Mouse (Mus musculus) E14TG2a.4 (cell line): Measurements from ENCODE around the gene Gba.

ENCODE experiments used
- H3K27me3 ChIP-seq: 2 replicates; pipeline ENCODE4 v1.6.1; 2014; ENCODE audit warnings: low read length, control low read depth; ENCODE audit not compliant: insufficient read depth
- H3K36me3 ChIP-seq: 2 replicates; pipeline ENCODE4 v1.6.1; 2014; ENCODE audit warnings: low read length, control low read depth; ENCODE audit not compliant: insufficient read depth
- H3K4me1 ChIP-seq: replicated peaks from 2 replicates; pipeline ENCODE4 v1.6.1; 2014; ENCODE audit warnings: low read depth, low read length, control low read depth
- H3K4me3 ChIP-seq: replicated peaks from 2 replicates; pipeline ENCODE4 v1.5.1; 2014; ENCODE audit warnings: mild to moderate bottlenecking, low read length
- H3K9me3 ChIP-seq: 2 replicates; pipeline ENCODE4 v1.6.1; 2014; ENCODE audit warnings: low read length, control low read depth
- CTCF ChIP-seq: conservative IDR thresholded peaks from 2 replicates; pipeline ENCODE4 v1.5.1; 2014; ENCODE audit warnings: low read length
- NANOG ChIP-seq: IDR thresholded peaks from 2 replicates; pipeline ENCODE4 v1.6.1; 2014; ENCODE audit warnings: borderline replicate concordance, low read length, mixed read lengths
- POU5F1 ChIP-seq: IDR thresholded peaks from 2 replicates; pipeline ENCODE4 v1.6.1; 2014; ENCODE audit warnings: low read length, borderline replicate concordance

Gba gene

GRCm38 (mm10) chr3:89226361-89226760 is 23.6 kb downstream of the Gba start:
- Histone ChIP-seq H3K4me1 (peaks cover 73% of the 10 kb centered on the region), H3K36me3 (peaks cover 18% of the 10 kb centered on the region), H3K4me3 (peak overlapping the region; percentile 80), H3K27me3 (peaks cover 12% of the 10 kb centered on the region), H3K9me3 (no peaks in the 10 kb centered on the region)
- TF ChIP-seq NANOG (no peak), POU5F1 (no peak), CTCF (no peak)

- no peak for TF ChIP-seq POU5F1
- Histone ChIP-seq H3K27me3 (peaks cover 17% of the 10 kb centered on the region), H3K4me3 (peak within 1 kb of the TSS; percentile 80), H3K4me1 (peaks cover 73% of the 10 kb centered on the region), H3K36me3 (peaks cover 16% of the 10 kb centered on the region), H3K9me3 (no peaks in the 10 kb centered on the region)
Observed at GRCm38 (mm10) chr3:89226900-89227299, 24.2 kb downstream of the Gba start, which contains the start of gene Mtx1. Gene Mtx1 (minus strand): TSS chr3:89227088.

- Histone ChIP-seq H3K4me1 (peaks cover 78% of the 10 kb centered on the region), H3K27me3 (peaks cover 18% of the 10 kb centered on the region), H3K4me3 (peak overlapping the region; percentile 80), H3K36me3 (peaks cover 16% of the 10 kb centered on the region), H3K9me3 (no peaks in the 10 kb centered on the region)
- TF ChIP-seq POU5F1 (no peak), CTCF (no peak), NANOG (no peak)
Observed at GRCm38 (mm10) chr3:89227307-89228179, 24.8 kb downstream of the Gba start.

- H3K4me1 ChIP-seq = peaks cover 81% of the 10 kb centered on the region
- TF ChIP-seq NANOG (no peak), CTCF (peak; percentile 91)
- peaks cover 9% of the 10 kb centered on the region for H3K36me3 ChIP-seq
- peaks cover 21% of the 10 kb centered on the region for H3K27me3 ChIP-seq
- no peaks in the 10 kb centered on the region for H3K9me3 ChIP-seq
- peak overlapping the region; percentile 80 for H3K4me3 ChIP-seq
Observed at GRCm38 (mm10) chr3:89228180-89228549, 25.4 kb downstream of the Gba start.

- peaks cover 81% of the 10 kb centered on the region for H3K4me1 ChIP-seq
- no peak for TF ChIP-seq NANOG
- H3K36me3 ChIP-seq = peaks cover 3% of the 10 kb centered on the region
- peaks cover 21% of the 10 kb centered on the region for H3K27me3 ChIP-seq
- H3K4me3 ChIP-seq = peak within 1 kb of the TSS; percentile 80
- H3K9me3 ChIP-seq = no peaks in the 10 kb centered on the region
Observed at GRCm38 (mm10) chr3:89228836-89229235, 26.1 kb downstream of the Gba start, which contains the start of gene Muc1. Gene Muc1 (plus strand): TSS chr3:89229057.

GRCm38 (mm10) chr3:89229276-89229675 is 26.5 kb downstream of the Gba start:
- no peaks in the 10 kb centered on the region for H3K9me3 ChIP-seq
- H3K27me3 ChIP-seq = peaks cover 21% of the 10 kb centered on the region
- peaks cover 81% of the 10 kb centered on the region for H3K4me1 ChIP-seq
- no peak for TF ChIP-seq CTCF
- peak overlapping the region; percentile 80 for H3K4me3 ChIP-seq
- H3K36me3 ChIP-seq = no peaks in the 10 kb centered on the region

- peaks cover 81% of the 10 kb centered on the region for H3K4me1 ChIP-seq
- TF ChIP-seq POU5F1 (no peak), CTCF (no peak), NANOG (no peak)
- no peaks in the 10 kb centered on the region for H3K9me3 ChIP-seq
- peaks cover 32% of the 10 kb centered on the region for H3K27me3 ChIP-seq
- H3K4me3 ChIP-seq = no peak overlapping the region
- H3K36me3 ChIP-seq = no peaks in the 10 kb centered on the region
Observed at GRCm38 (mm10) chr3:89230561-89230960, 27.8 kb downstream of the Gba start.

GRCm38 (mm10) chr3:89231345-89231744 is 28.6 kb downstream of the Gba start:
- TF ChIP-seq NANOG = no peak
- no peak for TF ChIP-seq POU5F1
- no peak for TF ChIP-seq CTCF
- Histone ChIP-seq H3K27me3 (peaks cover 40% of the 10 kb centered on the region), H3K36me3 (no peaks in the 10 kb centered on the region), H3K4me3 (no peak overlapping the region), H3K4me1 (peaks cover 83% of the 10 kb centered on the region), H3K9me3 (no peaks in the 10 kb centered on the region)

- no peak overlapping the region for H3K4me3 ChIP-seq
Observed at GRCm38 (mm10) chr3:89231772-89232275, 29.1 kb downstream of the Gba start.

More at GRCm38 (mm10) chr3:89231772-89232275, 29.1 kb downstream of the Gba start:
- H3K27me3 ChIP-seq = peaks cover 44% of the 10 kb centered on the region
- peaks cover 82% of the 10 kb centered on the region for H3K4me1 ChIP-seq
- no peak for TF ChIP-seq NANOG
- TF ChIP-seq POU5F1 = no peak
- no peak for TF ChIP-seq CTCF
- no peaks in the 10 kb centered on the region for H3K9me3 ChIP-seq
- no peaks in the 10 kb centered on the region for H3K36me3 ChIP-seq
